Mouse (Mus musculus) heart, embryonic 11.5 days (tissue): ENCODE data around the gene Acadsb. TPM values are rescaled to one million over a fixed set of nuclear protein-coding genes. Genes with fewer than 3 reads are reported as not detected.

Experiments used
- ATAC-seq: fragments of 200-750 bp; cut with Nextera tagmentation; replicated peaks from 2 replicates; pipeline ENCODE4 v1.8.0; 2017; ENCODE audit warnings: moderate library complexity; ENCODE audit not compliant: insufficient number of reproducible peaks, low FRiP score, low TSS enrichment
- H3K27ac ChIP-seq: fragments of 300-500 bp; sonication (generic); 2 replicates; pipeline ENCODE4 v1.5.1; 2014; ENCODE audit warnings: mild to moderate bottlenecking, low read depth, low read length
- H3K27me3 ChIP-seq: fragments of 300-500 bp; sonication (generic); 2 replicates; pipeline ENCODE4 v1.6.1; 2014; ENCODE audit warnings: mild to moderate bottlenecking, low read length, mixed read lengths; ENCODE audit not compliant: control insufficient read depth, insufficient read depth
- H3K36me3 ChIP-seq: fragments of 300-500 bp; sonication (generic); 2 replicates; pipeline ENCODE4 v1.6.1; 2014; ENCODE audit warnings: mild to moderate bottlenecking, low read length, moderate library complexity, mixed read lengths; ENCODE audit not compliant: control insufficient read depth, insufficient read depth
- H3K4me1 ChIP-seq: fragments of 300-500 bp; sonication (generic); 2 replicates; pipeline ENCODE4 v1.6.1; 2014; ENCODE audit warnings: low read length; ENCODE audit not compliant: control insufficient read depth, insufficient read depth
- H3K4me2 ChIP-seq: fragments of 300-500 bp; sonication (generic); 2 replicates; pipeline ENCODE4 v1.6.1; 2014; ENCODE audit warnings: mild to moderate bottlenecking, moderate library complexity
- H3K4me3 ChIP-seq: fragments of 300-500 bp; sonication (generic); 2 replicates; pipeline ENCODE4 v1.5.1; 2014; ENCODE audit warnings: low read depth, low read length
- H3K9ac ChIP-seq: fragments of 300-500 bp; sonication (generic); 2 replicates; pipeline ENCODE4 v1.6.1; 2014; ENCODE audit warnings: mild to moderate bottlenecking, low read depth, low read length, moderate library complexity
- H3K9me3 ChIP-seq: fragments of 300-500 bp; sonication (generic); replicated peaks from 2 replicates; pipeline ENCODE4 v1.6.1; 2016; ENCODE audit warnings: low read length; ENCODE audit not compliant: control insufficient read depth
- WGBS: fragments of 180-500 bp; shearing (Covaris S2); extraction: QIAGEN DNeasy Blood & Tissue Kit; methylation state at CpG from one replicate; pipeline ENCODE4 v1.1.7; 2014; ENCODE audit not compliant: insufficient replicate concordance; 5-methylcytosine and 5-hydroxymethylcytosine counted together
- polyA plus RNA-seq: library from polyadenylated mRNA; unstranded; fragments of >200 nt; fragmentation: Nextera tagmentation; extraction: Ambion mirVana; gene quantifications from 2 replicates; pipeline ENCODE4 v1.2.1, GENCODE M21; 2014

The Acadsb gene
- 76.5 and 87.5 TPM in 2 replicates for polyA plus RNA-seq

GRCm38 (mm10) chr7:131410416-131411058 is at the start of gene Acadsb, which contains the start of gene Ikzf5:
Gene Acadsb (plus strand): TSS chr7:131410601.
Gene Ikzf5 (minus strand): TSS chr7:131410521.
- Histone ChIP-seq H3K4me3 (peak within 1 kb of the TSS; percentile 99), H3K36me3 (no peaks in the 10 kb centered on the region), H3K9me3 (no peaks in the 10 kb centered on the region), H3K9ac (peak within 1 kb of the TSS; percentile 98), H3K4me2 (peak within 1 kb of the TSS; percentile 77), H3K27me3 (no peaks in the 10 kb centered on the region), H3K4me1 (peaks cover 10% of the 10 kb centered on the region), H3K27ac (peak within 1 kb of the TSS; percentile 54)
- peak; percentile 98 for ATAC-seq
- WGBS, result under 1% methylated on average over 42 of the region's 42 CpGs

GRCm38 (mm10) chr7:131362269-131362614 is 48.2 kb upstream of the Acadsb start:
- Histone ChIP-seq H3K4me1 (peaks cover 5% of the 10 kb centered on the region), H3K4me3 (peak overlapping the region; percentile 73), H3K27me3 (no peaks in the 10 kb centered on the region), H3K36me3 (peaks cover 5% of the 10 kb centered on the region; the same call in 1 of the 2 replicates), H3K27ac (peak overlapping the region; percentile 96), H3K4me2 (peak overlapping the region; percentile 67), H3K9me3 (no peaks in the 10 kb centered on the region), H3K9ac (peak overlapping the region; percentile 98)
- under 1% methylated on average over 35 of the region's 35 CpGs for WGBS
- peak; percentile 73 for ATAC-seq

GRCm38 (mm10) chr7:131362615-131363300 is 47.6 kb upstream of the Acadsb start, which contains the start of gene 2310057M21Rik:
Gene 2310057M21Rik (minus strand): TSS chr7:131362759.
- under 1% methylated on average over 55 of the region's 55 CpGs for WGBS
- H3K36me3 ChIP-seq, result peaks cover 4% of the 10 kb centered on the region; the same call in 1 of the 2 replicates
- no peaks in the 10 kb centered on the region for H3K27me3 ChIP-seq
- peaks cover 5% of the 10 kb centered on the region for H3K4me1 ChIP-seq
- ATAC-seq, result peak; percentile 93
- H3K9me3 ChIP-seq, result no peaks in the 10 kb centered on the region
- H3K4me3 ChIP-seq, result peak within 1 kb of the TSS; percentile 73
- peak within 1 kb of the TSS; percentile 67 for H3K4me2 ChIP-seq
- H3K27ac ChIP-seq, result peak within 1 kb of the TSS; percentile 96
- peak within 1 kb of the TSS; percentile 98 for H3K9ac ChIP-seq

- peaks cover 5% of the 10 kb centered on the region for H3K4me1 ChIP-seq
- H3K4me3 ChIP-seq, result no peak overlapping the region
- H3K4me2 ChIP-seq, result no peak overlapping the region
- H3K9me3 ChIP-seq, result no peaks in the 10 kb centered on the region
- no peaks in the 10 kb centered on the region for H3K36me3 ChIP-seq
- ATAC-seq, result no peak
- H3K9ac ChIP-seq, result no peak overlapping the region
- 81% methylated on average over 8 of the region's 8 CpGs for WGBS
- H3K27me3 ChIP-seq, result no peaks in the 10 kb centered on the region
- no peak overlapping the region for H3K27ac ChIP-seq
These were observed 46.3 kb upstream of the Acadsb start for GRCm38 (mm10) chr7:131364131-131364530.

- H3K4me3 ChIP-seq, result peak within 1 kb of the TSS; percentile 82
- peak; percentile 92 for ATAC-seq
- 4% methylated on average over 45 of the region's 47 CpGs for WGBS
These were observed 39.5 kb upstream of the Acadsb start, which contains the start of gene Pstk for GRCm38 (mm10) chr7:131370648-131371469. Gene Pstk (plus strand): TSS chr7:131371141.

GRCm38 (mm10) chr7:131371470-131371860 is 38.9 kb upstream of the Acadsb start:
- H3K27ac ChIP-seq, result peak overlapping the region; percentile 98
- no peaks in the 10 kb centered on the region for H3K36me3 ChIP-seq
- H3K4me2 ChIP-seq, result peak overlapping the region; percentile 82
- WGBS, result 8% methylated on average over 9 of the region's 9 CpGs
- peak overlapping the region; percentile 96 for H3K9ac ChIP-seq
- H3K9me3 ChIP-seq, result no peaks in the 10 kb centered on the region
- H3K4me1 ChIP-seq, result peaks cover 5% of the 10 kb centered on the region
- peak; percentile 67 for ATAC-seq
- H3K4me3 ChIP-seq, result peak overlapping the region; percentile 82
- H3K27me3 ChIP-seq, result no peaks in the 10 kb centered on the region

More at GRCm38 (mm10) chr7:131370648-131371469, 39.5 kb upstream of the Acadsb start, which contains the start of gene Pstk:
- peak within 1 kb of the TSS; percentile 96 for H3K9ac ChIP-seq
- peak within 1 kb of the TSS; percentile 98 for H3K27ac ChIP-seq
- no peaks in the 10 kb centered on the region for H3K27me3 ChIP-seq
- no peaks in the 10 kb centered on the region for H3K36me3 ChIP-seq
- H3K4me2 ChIP-seq, result peak within 1 kb of the TSS; percentile 82
- H3K9me3 ChIP-seq, result no peaks in the 10 kb centered on the region
- peaks cover 5% of the 10 kb centered on the region for H3K4me1 ChIP-seq

- no peak for ATAC-seq
- no peaks in the 10 kb centered on the region for H3K9me3 ChIP-seq
- H3K27ac ChIP-seq, result peak overlapping the region; percentile 98
- no peaks in the 10 kb centered on the region for H3K27me3 ChIP-seq
- H3K4me1 ChIP-seq, result peaks cover 5% of the 10 kb centered on the region
- 65% methylated on average over 9 of the region's 9 CpGs for WGBS
- H3K4me2 ChIP-seq, result peak overlapping the region; percentile 82
- peak overlapping the region; percentile 82 for H3K4me3 ChIP-seq
- H3K36me3 ChIP-seq, result no peaks in the 10 kb centered on the region
- peak overlapping the region; percentile 96 for H3K9ac ChIP-seq
These were observed 38.3 kb upstream of the Acadsb start for GRCm38 (mm10) chr7:131371880-131372651.
